Mouse (Mus musculus) G1E (cell line): Measurements from ENCODE around the gene Zmym2.
"Not testable (repeated sequence)": the region's sequence is repeated elsewhere in the genome, so short reads cannot be mapped to it uniquely, and the experiment has no call there.

ENCODE experiments used
- CTCF ChIP-seq: IDR thresholded peaks from 2 replicates; pipeline ENCODE4 v1.5.1; 2012; ENCODE audit warnings: low read depth, low read length, inconsistent platforms, mixed read lengths
- GATA2 ChIP-seq: IDR thresholded peaks from 2 replicates; pipeline ENCODE4 v1.6.1; 2012; ENCODE audit warnings: low read depth, low read length, inconsistent platforms, borderline replicate concordance
- TAL1 ChIP-seq: conservative IDR thresholded peaks from 2 replicates; pipeline ENCODE4 v1.6.1; 2012; ENCODE audit warnings: low read depth, low read length, inconsistent platforms, mixed read lengths

- TF ChIP-seq CTCF = peak; percentile 25; the same call in 1 of the 2 replicates
- not testable (repeated sequence) for TF ChIP-seq TAL1, GATA2
Measured at GRCm38 (mm10) chr14:56886594-56887513, at the start of gene Zmym2.
